Mouse (Mus musculus): ENCODE data around the gene Cyp2u1. TPM values are rescaled to one million over a fixed set of nuclear protein-coding genes. Genes with fewer than 3 reads are reported as not detected.

Cyp2u1 gene
- polyA plus RNA-seq (2012; fragmentation: generic; extraction: Trizol): 1 to 10 TPM in 1 of 2 experiments, under 1 TPM in 1; 0.44 to 1.0 TPM

DNA sequence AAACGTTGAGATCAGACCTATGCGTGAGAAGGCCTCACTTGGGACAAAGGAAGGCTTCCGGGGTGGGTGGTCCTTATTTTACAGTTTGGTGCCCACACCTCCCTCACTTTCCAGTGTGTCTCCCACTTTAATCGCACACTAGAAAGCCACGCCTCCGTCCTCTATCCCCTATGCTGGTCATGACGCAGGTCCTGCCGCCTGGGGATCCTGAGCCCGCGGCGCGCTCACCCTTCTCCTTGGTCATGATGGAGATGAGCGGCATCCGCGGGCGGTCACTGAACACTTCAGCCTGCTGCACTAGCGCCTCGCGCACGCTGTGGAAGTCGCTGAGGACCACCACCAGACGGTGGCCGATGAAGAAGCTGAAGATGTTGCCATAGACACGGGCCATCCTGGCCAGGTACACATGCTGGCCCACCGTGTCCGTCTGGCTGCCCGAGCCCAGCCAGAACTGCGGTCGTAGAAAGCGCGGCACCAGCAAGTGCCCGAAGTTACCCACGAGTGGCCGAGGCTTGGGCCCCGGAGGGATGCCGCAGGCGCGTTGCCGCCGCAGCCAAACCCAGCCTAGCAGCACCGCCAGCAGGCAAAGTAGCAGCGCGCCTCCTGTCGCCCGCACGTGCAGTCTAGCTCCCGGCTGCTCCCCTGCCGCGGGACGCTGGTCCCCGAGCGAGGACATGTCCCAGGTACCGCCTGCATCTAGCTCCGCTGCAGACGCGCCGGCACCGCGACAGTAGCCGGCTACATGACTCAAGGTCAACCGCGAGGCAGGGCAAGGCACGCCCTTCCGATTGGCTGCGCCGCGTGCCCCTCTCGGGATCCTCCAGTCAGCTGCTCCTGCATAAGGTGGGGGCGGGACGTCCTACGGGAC is at the start of gene Cyp2u1:
Gene Cyp2u1, minus strand, starts transcription at position 776 of the 868 bp plus-strand sequence.

GRCm38 (mm10) chr3:131271559-131272373 is 31.3 kb downstream of the Cyp2u1 start, which contains the start of gene Hadh:
Gene Hadh, minus strand, starts transcription at chr3:131272101.

Other genes with a start within 250 kb of the Cyp2u1 start
- 1 to 10 TPM in 1 of 2 experiments, under 1 TPM in 1; 0.71 to 1.1 TPM for gene Lef1, start 192.8 kb downstream of the Cyp2u1 start, polyA plus RNA-seq (2012; fragmentation: generic; extraction: Trizol)
- gene Hadh, start 31.1 kb downstream of the Cyp2u1 start, polyA plus RNA-seq (2012; fragmentation: generic; extraction: Trizol): 100 to 1,000 TPM in 1 of 2 experiments, 10 to 100 TPM in 1; 34.0 to 107 TPM
- 1 to 10 TPM; 1.5 to 1.9 TPM for gene Sgms2, start 188.2 kb upstream of the Cyp2u1 start, polyA plus RNA-seq (2012; fragmentation: generic; extraction: Trizol)